Mouse (Mus musculus) left cerebral cortex, postnatal 14 days (tissue): ENCODE data around the gene Gm7075. TPM values are rescaled to one million over a fixed set of nuclear protein-coding genes. Genes with fewer than 3 reads are reported as not detected.

Experiments used
- DNase-seq, 2 experiments: peaks; one replicate each; pipeline ENCODE4 v3.0.0; 2021 to 2022; ENCODE audit warnings: low spot score in 2 of 2, mixed read lengths in 1 of 2
- intact Hi-C: fragments of 180-260 bp; cut with DNase I; formaldehyde crosslinking; loops from one replicate; pipeline ENCODE4 v1.15.1; 2025
- total RNA-seq, 2 experiments: library from RNA; stranded (reverse); gene quantifications; 2 replicates each; pipeline ENCODE4 v1.2.3; 2021

Gene Gm7075
- total RNA-seq, 2 experiments from 2014 or later, result not detected

DNA sequence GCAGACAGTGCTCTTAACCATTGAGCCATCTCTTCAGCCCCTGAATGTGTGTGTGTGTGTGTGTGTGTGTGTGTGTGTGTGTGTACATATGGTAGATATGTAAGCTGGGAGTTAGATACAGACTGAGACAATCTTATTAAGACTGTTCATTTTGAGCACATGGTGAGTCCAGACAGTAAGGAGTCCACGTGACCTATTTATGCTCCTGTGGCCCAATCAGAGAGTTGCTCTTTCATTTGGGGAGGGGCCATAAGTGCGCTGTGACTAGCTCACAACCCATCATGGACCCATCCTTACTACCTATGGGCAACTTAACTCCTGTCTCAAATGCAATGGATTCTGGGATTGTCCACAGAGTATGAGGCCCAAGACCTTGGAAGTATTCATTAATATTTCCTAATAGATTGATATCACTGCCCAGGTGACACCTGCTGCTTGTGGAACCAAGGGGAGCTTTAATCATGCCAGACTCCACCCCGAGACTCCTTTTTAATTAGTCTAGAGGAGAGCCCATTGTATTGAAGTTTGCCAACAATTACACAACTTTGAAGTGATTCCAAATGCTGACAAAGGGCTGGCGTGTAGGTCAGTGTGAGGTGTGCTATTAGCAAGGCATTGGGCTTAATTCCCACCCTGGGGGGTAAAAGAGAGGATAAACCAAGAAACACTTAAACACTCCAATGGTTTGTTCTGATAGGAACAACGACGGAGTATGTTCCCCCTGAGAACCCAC lies 42.5 kb downstream of the Gm7075 start:
- intact Hi-C loops, result loop anchor here (5.0 kb wide), 1 partner anchor 227 kb away; no protein-coding TSS in a partner anchor
- no peak for DNase-seq

GRCm38 (mm10) chr10:63377468-63377867 lies 44.1 kb downstream of the Gm7075 start:
- peak; percentile 69 to 70 for DNase-seq
- intact Hi-C loops, result loop anchor here (5.0 kb wide), 1 partner anchor 225 kb away; no protein-coding TSS in a partner anchor

GRCm38 (mm10) chr10:63376303-63376702 lies 45.3 kb downstream of the Gm7075 start:
- intact Hi-C loops, result loop anchor here (5.0 kb wide), 1 partner anchor 224 kb away; no protein-coding TSS in a partner anchor
- no peak for DNase-seq

Other genes starting within 250 kb of the Gm7075 start
- 1 to 10 TPM; 4.9 to 5.0 TPM for gene Mypn, start 217.8 kb downstream of the Gm7075 start, total RNA-seq
- 10 to 100 TPM; 38.6 to 41.8 TPM for gene Herc4, start 178.0 kb downstream of the Gm7075 start, total RNA-seq
- gene Sirt1, start 40.1 kb downstream of the Gm7075 start, total RNA-seq, result 10 to 100 TPM; 11.4 to 13.4 TPM
- 10 to 100 TPM; 13.0 to 14.0 TPM for gene Dnajc12, start 39.3 kb downstream of the Gm7075 start, total RNA-seq
- 1 to 10 TPM; 1.0 to 2.0 TPM for gene Ctnna3, start 8.3 kb upstream of the Gm7075 start, total RNA-seq